Mouse (Mus musculus): ENCODE measurements at regions not wholly inside any gene's neighbourhood (a gene's known extent, or its start where the extent isn't known, plus 50 kb on each side); places are given as distances from the start of the nearest gene placed in this dataset.

- Histone ChIP-seq H3K9me3 (ENCODE audit: control insufficient read depth, insufficient read depth, low read depth, low read length) (no peaks in the 10 kb centered on the region), H3K9ac (ENCODE audit: insufficient read depth, low read depth, low read length, poor library complexity, severe bottlenecking) (no peak overlapping the region), H3K36me3 (ENCODE audit: control insufficient read depth, insufficient read depth, low read length, poor library complexity, severe bottlenecking) (no peaks in the 10 kb centered on the region), H3K27ac (ENCODE audit: insufficient read depth, low read depth, low read length, poor library complexity, severe bottlenecking) (no peak overlapping the region), H3K4me1 (ENCODE audit: control insufficient read depth in 2 of 2, insufficient read depth in 2 of 2, low read length in 2 of 2, poor library complexity in 1 of 2) (no peaks in the 10 kb centered on the region), H3K4me3 (ENCODE audit: insufficient read depth in 1 of 2, low read depth in 1 of 2, low read length in 2 of 2, poor library complexity in 1 of 2, severe bottlenecking in 1 of 2) (no peak overlapping the region)
- in situ Hi-C loops (cut with MboI; ENCODE audit: low sequenced_read_pairs in 2 of 2, unreplicated experiment in 2 of 2), result no loop called here
- DNase-seq (ENCODE audit: low read depth, low spot score), result no peak
- no peak for TF ChIP-seq HCFC1 (IDR thresholded peaks at IDR 0.05; ENCODE audit: borderline replicate concordance, insufficient read depth, low read length)
- no peak for TF ChIP-seq MAFK (IDR thresholded peaks at IDR 0.05; ENCODE audit: insufficient read depth, low read depth, low read length)
- no peak for TF ChIP-seq ZNF384 (IDR thresholded peaks at IDR 0.05; ENCODE audit: low read depth, low read length)
- TF ChIP-seq CHD2 (IDR thresholded peaks at IDR 0.05; ENCODE audit: low read depth, low read length), result no peak
- no peak for TF ChIP-seq ZC3H11A (IDR thresholded peaks at IDR 0.05; ENCODE audit: borderline replicate concordance, low read depth, low read length)
Observed at GRCm38 (mm10) chr13:8056122-8056818, 146.4 kb upstream of the Adarb2 start.

- no peak for TF ChIP-seq ZC3H11A (IDR thresholded peaks at IDR 0.05; ENCODE audit: borderline replicate concordance, low read depth, low read length)
- no peak for TF ChIP-seq ZNF384 (IDR thresholded peaks at IDR 0.05; ENCODE audit: low read depth, low read length)
- TF ChIP-seq CHD2 (IDR thresholded peaks at IDR 0.05; ENCODE audit: low read depth, low read length), result no peak
- no peak for TF ChIP-seq MAFK (IDR thresholded peaks at IDR 0.05; ENCODE audit: insufficient read depth, low read depth, low read length)
- no peak for TF ChIP-seq HCFC1 (IDR thresholded peaks at IDR 0.05; ENCODE audit: borderline replicate concordance, insufficient read depth, low read length)
Observed at GRCm38 (mm10) chr13:8087154-8087553, 115.5 kb upstream of the Adarb2 start.

GRCm38 (mm10) chr13:8089519-8089918 lies 113.1 kb upstream of the Adarb2 start:
- in situ Hi-C loops (cut with MboI; ENCODE audit: low sequenced_read_pairs in 2 of 2, unreplicated experiment in 2 of 2), result no loop called here
- H3K9ac ChIP-seq (ENCODE audit: insufficient read depth, low read depth, low read length, poor library complexity, severe bottlenecking), result no peak overlapping the region
- H3K9me3 ChIP-seq (ENCODE audit: control insufficient read depth, insufficient read depth, low read depth, low read length), result no peaks in the 10 kb centered on the region
- H3K27ac ChIP-seq (ENCODE audit: insufficient read depth, low read depth, low read length, poor library complexity, severe bottlenecking), result no peak overlapping the region
- no peak overlapping the region for H3K4me3 ChIP-seq (ENCODE audit: insufficient read depth in 1 of 2, low read depth in 1 of 2, low read length in 2 of 2, poor library complexity in 1 of 2, severe bottlenecking in 1 of 2)
- H3K36me3 ChIP-seq (ENCODE audit: control insufficient read depth, insufficient read depth, low read length, poor library complexity, severe bottlenecking), result no peaks in the 10 kb centered on the region
- no peak for DNase-seq (ENCODE audit: low read depth, low spot score)
- no peaks in the 10 kb centered on the region for H3K4me1 ChIP-seq (ENCODE audit: control insufficient read depth in 2 of 2, insufficient read depth in 2 of 2, low read length in 2 of 2, poor library complexity in 1 of 2)
- TF ChIP-seq MAFK (IDR thresholded peaks at IDR 0.05; ENCODE audit: insufficient read depth, low read depth, low read length), result no peak

More at GRCm38 (mm10) chr13:8087154-8087553, 115.5 kb upstream of the Adarb2 start:
- Histone ChIP-seq H3K9ac (ENCODE audit: insufficient read depth, low read depth, low read length, poor library complexity, severe bottlenecking) (no peak overlapping the region), H3K36me3 (ENCODE audit: control insufficient read depth, insufficient read depth, low read length, poor library complexity, severe bottlenecking) (no peaks in the 10 kb centered on the region), H3K4me1 (ENCODE audit: control insufficient read depth in 2 of 2, insufficient read depth in 2 of 2, low read length in 2 of 2, poor library complexity in 1 of 2) (no peaks in the 10 kb centered on the region), H3K4me3 (ENCODE audit: insufficient read depth in 1 of 2, low read depth in 1 of 2, low read length in 2 of 2, poor library complexity in 1 of 2, severe bottlenecking in 1 of 2) (no peak overlapping the region), H3K27ac (ENCODE audit: insufficient read depth, low read depth, low read length, poor library complexity, severe bottlenecking) (no peak overlapping the region), H3K9me3 (ENCODE audit: control insufficient read depth, insufficient read depth, low read depth, low read length) (no peaks in the 10 kb centered on the region)
- in situ Hi-C loops (cut with MboI; ENCODE audit: low sequenced_read_pairs in 2 of 2, unreplicated experiment in 2 of 2), result no loop called here
- DNase-seq (ENCODE audit: low read depth, low spot score), result no peak

- Histone ChIP-seq H3K9me3 (ENCODE audit: control insufficient read depth, insufficient read depth, low read depth, low read length) (no peaks in the 10 kb centered on the region), H3K4me3 (ENCODE audit: insufficient read depth in 1 of 2, low read depth in 1 of 2, low read length in 2 of 2, poor library complexity in 1 of 2, severe bottlenecking in 1 of 2) (no peak overlapping the region), H3K27ac (ENCODE audit: insufficient read depth, low read depth, low read length, poor library complexity, severe bottlenecking) (no peak overlapping the region), H3K36me3 (ENCODE audit: control insufficient read depth, insufficient read depth, low read length, poor library complexity, severe bottlenecking) (no peaks in the 10 kb centered on the region), H3K4me1 (ENCODE audit: control insufficient read depth in 2 of 2, insufficient read depth in 2 of 2, low read length in 2 of 2, poor library complexity in 1 of 2) (no peaks in the 10 kb centered on the region), H3K9ac (ENCODE audit: insufficient read depth, low read depth, low read length, poor library complexity, severe bottlenecking) (no peak overlapping the region)
- TF ChIP-seq ZNF384 (IDR thresholded peaks at IDR 0.05; ENCODE audit: low read depth, low read length) (no peak), MAFK (IDR thresholded peaks at IDR 0.05; ENCODE audit: insufficient read depth, low read depth, low read length) (no peak), CHD2 (IDR thresholded peaks at IDR 0.05; ENCODE audit: low read depth, low read length) (no peak), HCFC1 (IDR thresholded peaks at IDR 0.05; ENCODE audit: borderline replicate concordance, insufficient read depth, low read length) (no peak), ZC3H11A (IDR thresholded peaks at IDR 0.05; ENCODE audit: borderline replicate concordance, low read depth, low read length) (no peak)
- in situ Hi-C loops (cut with MboI; ENCODE audit: low sequenced_read_pairs in 2 of 2, unreplicated experiment in 2 of 2), result no loop called here
- peak; percentile 1 for DNase-seq (ENCODE audit: low read depth, low spot score)
Observed at GRCm38 (mm10) chr13:8108701-8109100, 94.0 kb upstream of the Adarb2 start.

- H3K4me1 ChIP-seq (ENCODE audit: control insufficient read depth in 2 of 2, insufficient read depth in 2 of 2, low read length in 2 of 2, poor library complexity in 1 of 2), result no peaks in the 10 kb centered on the region
- no peak overlapping the region for H3K27ac ChIP-seq (ENCODE audit: insufficient read depth, low read depth, low read length, poor library complexity, severe bottlenecking)
- H3K36me3 ChIP-seq (ENCODE audit: control insufficient read depth, insufficient read depth, low read length, poor library complexity, severe bottlenecking), result no peaks in the 10 kb centered on the region
- H3K9ac ChIP-seq (ENCODE audit: insufficient read depth, low read depth, low read length, poor library complexity, severe bottlenecking), result no peak overlapping the region
- H3K9me3 ChIP-seq (ENCODE audit: control insufficient read depth, insufficient read depth, low read depth, low read length), result no peaks in the 10 kb centered on the region
- TF ChIP-seq ZNF384 (IDR thresholded peaks at IDR 0.05; ENCODE audit: low read depth, low read length) (no peak), ZC3H11A (IDR thresholded peaks at IDR 0.05; ENCODE audit: borderline replicate concordance, low read depth, low read length) (no peak), HCFC1 (IDR thresholded peaks at IDR 0.05; ENCODE audit: borderline replicate concordance, insufficient read depth, low read length) (no peak), CHD2 (IDR thresholded peaks at IDR 0.05; ENCODE audit: low read depth, low read length) (no peak), MAFK (IDR thresholded peaks at IDR 0.05; ENCODE audit: insufficient read depth, low read depth, low read length) (no peak)
- in situ Hi-C loops (cut with MboI; ENCODE audit: low sequenced_read_pairs in 2 of 2, unreplicated experiment in 2 of 2), result no loop called here
- DNase-seq (ENCODE audit: low read depth, low spot score), result no peak
- H3K4me3 ChIP-seq (ENCODE audit: insufficient read depth in 1 of 2, low read depth in 1 of 2, low read length in 2 of 2, poor library complexity in 1 of 2, severe bottlenecking in 1 of 2), result no peak overlapping the region
Observed at GRCm38 (mm10) chr13:8112953-8113352, 89.7 kb upstream of the Adarb2 start.

Measured in ES-E14 (cell line).